Mouse (Mus musculus) G1E (cell line): ENCODE measurements around the gene Snai3.

ENCODE experiments used
- CTCF ChIP-seq: IDR thresholded peaks from 2 replicates; pipeline ENCODE4 v1.5.1; 2012; ENCODE audit warnings: low read depth, low read length, inconsistent platforms, mixed read lengths
- GATA1 ChIP-seq: IDR thresholded peaks from 2 replicates; pipeline ENCODE4 v1.6.1; 2012; ENCODE audit warnings: borderline replicate concordance, low read length, inconsistent platforms, mixed read lengths
- GATA2 ChIP-seq: IDR thresholded peaks from 2 replicates; pipeline ENCODE4 v1.6.1; 2012; ENCODE audit warnings: low read depth, low read length, inconsistent platforms, borderline replicate concordance

DNA sequence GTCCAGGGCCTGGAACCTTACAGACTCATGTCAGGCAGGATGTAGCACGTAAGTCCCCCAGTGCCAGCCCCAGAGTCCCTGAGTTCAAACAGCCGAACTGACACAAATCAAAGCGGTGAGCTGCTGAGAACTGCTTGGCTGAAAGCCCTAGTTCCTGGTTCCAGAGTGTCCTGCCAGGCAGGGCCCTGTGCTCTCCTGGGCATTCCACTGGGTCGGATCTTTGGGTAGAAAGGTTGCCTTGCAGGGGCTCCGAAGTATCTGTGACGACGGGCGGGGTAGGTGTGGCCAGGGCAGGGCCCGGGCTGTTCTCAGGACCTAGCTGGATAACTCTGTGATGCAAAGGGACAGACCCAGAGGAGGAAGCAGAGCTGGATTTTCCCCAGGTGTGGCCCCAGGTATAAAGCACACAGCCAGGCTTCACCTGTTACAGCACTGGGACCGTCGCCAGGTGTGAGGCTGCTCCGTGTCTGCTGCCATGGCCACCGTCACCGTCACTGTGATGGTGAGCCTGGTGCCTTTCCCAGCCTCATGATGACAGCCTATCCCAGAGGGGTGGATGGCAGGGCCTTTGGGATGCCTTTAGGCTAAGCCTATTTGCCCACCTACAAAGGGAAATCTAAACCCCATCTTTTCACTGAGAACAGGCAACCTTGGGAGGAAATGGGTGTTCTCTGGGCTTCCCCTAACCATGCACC lies 39.0 kb downstream of the Snai3 start, which contains the start of gene Il17c:
- no peak for TF ChIP-seq CTCF
- no peak for TF ChIP-seq GATA2
- no peak for TF ChIP-seq GATA1
